Mouse (Mus musculus) ES-Bruce4 (cell line): Measurements from ENCODE around the gene H2-T24. TPM values are rescaled to one million over a fixed set of nuclear protein-coding genes. Genes with fewer than 3 reads are reported as not detected.

ENCODE experiments used
- H3K27ac ChIP-seq: 2 replicates; pipeline ENCODE4 v1.5.1; 2012; ENCODE audit warnings: low read length, inconsistent platforms; ENCODE audit not compliant: insufficient read depth
- H3K27me3 ChIP-seq: 2 replicates; pipeline ENCODE4 v1.6.1; 2012; ENCODE audit warnings: mild to moderate bottlenecking, low read length, inconsistent platforms; ENCODE audit not compliant: control insufficient read depth, poor library complexity, insufficient read depth, severe bottlenecking
- H3K36me3 ChIP-seq: 2 replicates; pipeline ENCODE4 v1.6.1; 2012; ENCODE audit warnings: inconsistent platforms, mild to moderate bottlenecking, low read length, moderate library complexity; ENCODE audit not compliant: control insufficient read depth, poor library complexity, insufficient read depth, severe bottlenecking
- H3K4me1 ChIP-seq: one replicate; pipeline ENCODE4 v1.8.1; 2011; ENCODE audit warnings: low read length; ENCODE audit not compliant: control insufficient read depth, insufficient read depth
- H3K4me3 ChIP-seq: 2 replicates; pipeline ENCODE4 v1.5.1; 2011; ENCODE audit warnings: low read depth, mild to moderate bottlenecking, low read length
- H3K9ac ChIP-seq: 2 replicates; pipeline ENCODE4 v1.6.1; 2012; ENCODE audit warnings: low read depth, mild to moderate bottlenecking, inconsistent platforms; ENCODE audit not compliant: poor library complexity, severe bottlenecking
- H3K9me3 ChIP-seq: replicated peaks from 2 replicates; pipeline ENCODE4 v1.6.1; 2012; ENCODE audit warnings: mild to moderate bottlenecking, low read length, inconsistent platforms; ENCODE audit not compliant: control insufficient read depth, poor library complexity, insufficient read depth, severe bottlenecking
- CTCF ChIP-seq: IDR thresholded peaks from one replicate; pipeline ENCODE4 v1.8.1; 2011; ENCODE audit warnings: low read depth, low read length
- EP300 ChIP-seq: IDR thresholded peaks from 2 replicates; pipeline ENCODE4 v1.6.1; 2011; ENCODE audit warnings: low read depth, low read length; ENCODE audit not compliant: insufficient read depth
- POLR2A ChIP-seq: IDR thresholded peaks from one replicate; pipeline ENCODE4 v1.8.1; 2011; ENCODE audit warnings: low read length; ENCODE audit not compliant: insufficient read depth
- polyA plus RNA-seq: library from polyadenylated mRNA; stranded (reverse); fragments of >200 nt; gene quantifications from 2 replicates; pipeline ENCODE4 v1.2.4, GENCODE M21; 2011; ENCODE audit warnings: low read depth; ENCODE audit not compliant: missing spikeins, insufficient read depth, insufficient read length

H2-T24 gene
- polyA plus RNA-seq, 1 experiment: not detected

DNA sequence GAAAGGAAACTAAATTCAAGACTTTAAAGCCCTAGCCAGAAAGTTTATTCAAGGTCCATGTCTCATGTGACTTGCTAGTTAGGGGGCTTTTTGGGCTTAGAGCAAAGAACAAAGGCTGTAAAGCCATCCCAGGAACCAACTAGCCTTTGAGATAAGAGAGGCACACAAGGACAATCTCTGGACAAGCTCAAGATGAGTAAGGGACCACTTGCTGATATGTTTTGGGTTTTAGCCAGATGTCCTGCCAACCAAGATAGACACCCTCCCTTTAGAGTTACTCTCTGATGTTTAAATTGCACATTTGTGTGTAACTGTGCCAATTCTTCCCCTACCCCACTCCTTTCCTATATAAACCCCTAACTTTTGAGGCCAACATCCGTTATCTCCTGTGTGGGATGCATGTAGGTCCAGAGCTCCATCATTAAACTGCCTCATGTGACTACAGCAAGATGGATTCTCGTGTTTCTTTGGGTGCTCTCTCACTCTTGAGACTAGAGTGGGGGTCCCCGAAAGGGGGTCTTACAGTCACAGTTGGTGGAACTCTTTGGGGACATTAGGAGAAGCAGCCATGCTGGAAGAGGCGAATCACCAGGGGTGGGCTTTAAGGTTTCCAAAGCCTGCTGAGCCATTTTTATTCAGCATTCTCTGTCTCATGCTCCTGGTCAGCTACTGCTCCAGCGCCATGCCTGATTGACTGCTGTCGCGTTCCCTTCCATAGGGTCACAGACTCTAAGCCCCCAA, 8.7 kb upstream of the H2-T24 start:
- no peak overlapping the region for H3K4me3 ChIP-seq
- H3K4me1 ChIP-seq: no peaks in the 10 kb centered on the region
- no peak overlapping the region for H3K27ac ChIP-seq
- H3K36me3 ChIP-seq: no peaks in the 10 kb centered on the region
- no peaks in the 10 kb centered on the region for H3K27me3 ChIP-seq
- H3K9me3 ChIP-seq: peaks cover 16% of the 10 kb centered on the region
- H3K9ac ChIP-seq: no peak overlapping the region
- TF ChIP-seq CTCF (no peak), EP300 (no peak)

DNA sequence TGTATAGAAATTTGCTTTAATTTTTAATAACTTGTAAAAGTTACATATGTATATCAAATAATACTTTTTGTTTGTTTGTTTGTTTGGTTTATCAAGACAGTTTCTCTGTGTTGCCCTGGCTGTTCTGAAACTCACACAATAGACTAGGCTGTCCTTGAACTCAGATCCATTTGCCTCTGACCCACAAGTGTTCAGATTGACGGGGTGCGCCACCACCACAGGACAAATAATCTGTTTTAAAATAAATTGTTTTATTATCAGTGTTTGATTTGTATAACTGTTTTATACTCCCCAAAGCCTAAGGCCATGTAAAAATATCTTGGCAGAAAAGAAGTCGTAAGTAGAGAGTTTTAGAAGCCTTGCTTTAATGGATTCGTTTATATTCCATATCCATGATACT, 7.3 kb upstream of the H2-T24 start:
- no peak overlapping the region for H3K4me3 ChIP-seq
- no peaks in the 10 kb centered on the region for H3K27me3 ChIP-seq
- H3K9ac ChIP-seq: no peak overlapping the region
- H3K27ac ChIP-seq: no peak overlapping the region
- H3K9me3 ChIP-seq: peaks cover 16% of the 10 kb centered on the region
- TF ChIP-seq CTCF (no peak), POLR2A (no peak)
- H3K36me3 ChIP-seq: no peaks in the 10 kb centered on the region
- no peaks in the 10 kb centered on the region for H3K4me1 ChIP-seq

DNA sequence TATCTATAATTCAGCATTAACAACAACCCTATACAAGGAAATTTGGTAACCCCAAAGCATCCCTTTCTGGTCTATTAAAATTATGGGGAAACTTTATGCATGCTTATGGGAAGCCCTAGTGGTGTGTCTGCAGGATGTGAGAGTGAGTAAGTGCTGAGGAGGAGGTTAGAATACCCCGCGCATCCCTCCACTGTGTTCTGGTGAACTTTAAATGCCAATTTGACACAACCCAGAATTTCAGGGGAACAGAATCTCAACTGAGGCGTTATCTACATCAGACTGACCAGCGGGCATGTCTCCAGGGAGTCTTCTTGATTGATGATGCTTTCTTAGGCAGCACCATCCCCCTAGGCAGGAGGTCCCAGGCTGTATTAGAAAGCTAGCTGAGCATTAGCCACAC, 5.5 kb upstream of the H2-T24 start:
- Histone ChIP-seq H3K4me1 (no peaks in the 10 kb centered on the region), H3K27ac (no peak overlapping the region), H3K4me3 (no peak overlapping the region), H3K27me3 (no peaks in the 10 kb centered on the region), H3K36me3 (no peaks in the 10 kb centered on the region), H3K9me3 (peaks cover 16% of the 10 kb centered on the region), H3K9ac (no peak overlapping the region)
- TF ChIP-seq EP300: no peak
- TF ChIP-seq CTCF: no peak
- no peak for TF ChIP-seq POLR2A

DNA sequence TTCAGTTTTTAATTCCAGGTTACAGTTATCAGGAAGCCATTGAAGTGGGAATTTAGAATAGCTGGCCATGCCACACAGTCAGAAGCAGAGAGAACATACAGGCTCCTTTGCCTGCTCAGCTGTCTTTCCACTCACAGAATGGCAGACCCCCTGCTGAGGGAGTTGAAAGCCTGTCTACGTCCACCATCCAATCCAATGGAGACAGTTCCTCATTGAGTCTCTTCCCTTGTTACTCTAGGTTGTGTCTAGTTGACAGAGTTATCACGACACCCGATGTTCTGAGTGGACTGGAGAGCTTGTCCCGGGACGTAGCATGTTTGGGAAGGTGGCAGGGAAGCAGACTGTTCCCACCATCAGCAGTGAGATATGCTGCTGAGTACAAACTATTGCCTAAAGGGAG, 4.8 kb upstream of the H2-T24 start:
- Histone ChIP-seq H3K36me3 (no peaks in the 10 kb centered on the region), H3K9ac (no peak overlapping the region)

DNA sequence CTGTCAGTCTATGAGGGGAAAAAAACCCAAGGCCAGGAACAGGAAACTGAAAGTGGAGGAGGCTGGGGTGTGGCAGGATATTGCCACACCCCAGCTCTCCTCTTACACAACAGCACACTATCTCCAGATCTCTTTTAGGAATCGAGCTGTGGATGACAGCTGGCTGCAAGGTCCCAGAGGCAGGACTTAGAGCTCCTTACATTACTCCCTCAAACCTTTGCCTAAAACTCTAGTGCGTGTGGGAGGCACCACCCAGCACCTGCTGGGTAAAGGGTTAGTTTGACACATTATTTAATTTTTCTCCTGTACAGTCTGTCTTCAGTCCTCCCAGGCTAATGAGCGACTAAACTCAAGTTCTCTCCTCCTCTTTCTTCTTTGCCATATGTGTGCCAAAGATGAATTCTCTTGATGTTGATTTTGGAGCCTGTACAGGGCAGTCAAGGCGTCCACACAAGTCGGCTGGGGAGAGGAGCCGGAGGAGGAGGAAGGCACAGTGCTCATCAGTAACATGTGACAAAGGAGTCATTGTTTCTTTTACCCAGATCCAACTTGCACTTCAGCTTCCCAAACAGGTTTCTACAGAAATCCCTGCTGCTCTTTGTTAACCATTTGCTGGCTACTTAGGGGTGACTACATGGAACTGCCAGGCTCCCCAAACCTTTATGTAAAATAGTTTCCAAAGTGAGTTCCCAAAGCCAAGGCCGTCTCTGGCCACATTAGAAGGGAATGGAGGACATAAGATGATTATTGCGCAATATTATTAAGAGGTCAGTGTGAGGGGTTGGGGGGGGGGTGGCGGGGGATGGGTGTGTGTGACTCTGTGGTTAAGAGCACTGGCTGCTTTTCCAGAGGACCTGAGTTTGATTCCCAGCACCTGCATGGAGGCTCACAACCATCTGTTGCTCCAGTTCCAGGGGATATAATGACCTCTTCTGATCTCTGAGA, 3.6 kb upstream of the H2-T24 start:
- Histone ChIP-seq H3K27me3 (no peaks in the 10 kb centered on the region), H3K27ac (no peak overlapping the region), H3K36me3 (no peaks in the 10 kb centered on the region), H3K9ac (no peak overlapping the region), H3K4me3 (no peak overlapping the region), H3K9me3 (peaks cover 16% of the 10 kb centered on the region), H3K4me1 (no peaks in the 10 kb centered on the region)
- no peak for TF ChIP-seq EP300
- no peak for TF ChIP-seq POLR2A
- TF ChIP-seq CTCF: no peak

More for the DNA sequence above, 4.8 kb upstream of the H2-T24 start:
- Histone ChIP-seq H3K4me3 (no peak overlapping the region), H3K4me1 (no peaks in the 10 kb centered on the region), H3K27ac (no peak overlapping the region), H3K9me3 (peaks cover 16% of the 10 kb centered on the region), H3K27me3 (no peaks in the 10 kb centered on the region)
- TF ChIP-seq POLR2A (no peak), CTCF (no peak), EP300 (no peak)

DNA sequence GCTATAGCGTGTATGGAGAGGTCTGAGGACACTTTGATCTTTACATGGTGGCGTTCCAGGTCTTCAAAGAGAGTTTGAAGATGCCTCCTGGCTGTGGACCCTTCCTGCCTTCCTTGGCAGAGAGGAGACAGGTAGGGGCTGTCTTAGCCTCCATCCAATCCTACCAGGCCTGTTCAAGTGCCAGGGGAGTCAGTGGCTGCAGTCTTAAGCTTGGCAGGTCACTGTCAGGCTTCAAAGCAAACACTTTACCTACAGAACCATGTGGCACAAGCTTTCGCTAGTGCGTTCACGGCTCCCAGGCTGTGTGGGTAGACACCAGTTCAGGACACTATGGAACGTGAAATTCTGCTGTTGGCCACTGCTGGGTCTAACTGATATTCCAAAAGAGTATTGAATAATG, 2.6 kb upstream of the H2-T24 start:
- no peaks in the 10 kb centered on the region for H3K36me3 ChIP-seq
- H3K4me3 ChIP-seq: no peak overlapping the region
- H3K27me3 ChIP-seq: no peaks in the 10 kb centered on the region
- no peaks in the 10 kb centered on the region for H3K4me1 ChIP-seq
- TF ChIP-seq POLR2A (no peak), CTCF (no peak), EP300 (no peak)
- H3K27ac ChIP-seq: no peak overlapping the region
- peaks cover 16% of the 10 kb centered on the region for H3K9me3 ChIP-seq
- no peak overlapping the region for H3K9ac ChIP-seq
